Mouse (Mus musculus): ENCODE measurements around the gene Ass1. TPM values are rescaled to one million over a fixed set of nuclear protein-coding genes. Genes with fewer than 3 reads are reported as not detected.
A peak's percentile ranks its signal among the peaks of the same experiment; 100 is the strongest.

The Ass1 gene
- total RNA-seq, 1 experiment, result 154 TPM

GRCm38 (mm10) chr2:31474686-31475085, 4.7 kb downstream of the Ass1 start:
- DNase-seq (ENCODE audit: low read depth, low spot score), result no peak
- Histone ChIP-seq H3K9me3 (ENCODE audit: control insufficient read depth, insufficient read depth, low read depth, low read length) (no peaks in the 10 kb centered on the region), H3K4me1 (ENCODE audit: control insufficient read depth in 2 of 2, insufficient read depth in 2 of 2, low read length in 2 of 2, poor library complexity in 1 of 2) (peaks cover 2 to 14% of the 10 kb centered on the region in 2 experiments; a peak in 3 of 4 replicates), H3K4me3 (ENCODE audit: insufficient read depth in 1 of 2, low read depth in 1 of 2, low read length in 2 of 2, poor library complexity in 1 of 2, severe bottlenecking in 1 of 2) (no peak overlapping the region), H3K36me3 (ENCODE audit: control insufficient read depth, insufficient read depth, low read length, poor library complexity, severe bottlenecking) (peaks cover 47% of the 10 kb centered on the region), H3K9ac (ENCODE audit: insufficient read depth, low read depth, low read length, poor library complexity, severe bottlenecking) (no peak overlapping the region), H3K27ac (ENCODE audit: insufficient read depth, low read depth, low read length, poor library complexity, severe bottlenecking) (no peak overlapping the region)
- in situ Hi-C loops (cut with MboI; ENCODE audit: low sequenced_read_pairs in 2 of 2, unreplicated experiment in 2 of 2), result no loop called here
- TF ChIP-seq HCFC1 (IDR thresholded peaks at IDR 0.05; ENCODE audit: borderline replicate concordance, insufficient read depth, low read length), result no peak
- TF ChIP-seq ZNF384 (IDR thresholded peaks at IDR 0.05; ENCODE audit: low read depth, low read length), result no peak
- TF ChIP-seq MAFK (IDR thresholded peaks at IDR 0.05; ENCODE audit: insufficient read depth, low read depth, low read length), result no peak
- no peak for TF ChIP-seq CHD2 (IDR thresholded peaks at IDR 0.05; ENCODE audit: low read depth, low read length)
- no peak for TF ChIP-seq ZC3H11A (IDR thresholded peaks at IDR 0.05; ENCODE audit: borderline replicate concordance, low read depth, low read length)

GRCm38 (mm10) chr2:31476107-31476820, 6.3 kb downstream of the Ass1 start:
- Histone ChIP-seq H3K4me1 (ENCODE audit: control insufficient read depth in 2 of 2, insufficient read depth in 2 of 2, low read length in 2 of 2, poor library complexity in 1 of 2) (peaks cover 2 to 14% of the 10 kb centered on the region in 2 experiments; a peak in 3 of 4 replicates), H3K9ac (ENCODE audit: insufficient read depth, low read depth, low read length, poor library complexity, severe bottlenecking) (no peak overlapping the region), H3K27ac (ENCODE audit: insufficient read depth, low read depth, low read length, poor library complexity, severe bottlenecking) (no peak overlapping the region), H3K36me3 (ENCODE audit: control insufficient read depth, insufficient read depth, low read length, poor library complexity, severe bottlenecking) (peaks cover 55% of the 10 kb centered on the region), H3K9me3 (ENCODE audit: control insufficient read depth, insufficient read depth, low read depth, low read length) (no peaks in the 10 kb centered on the region), H3K4me3 (ENCODE audit: insufficient read depth in 1 of 2, low read depth in 1 of 2, low read length in 2 of 2, poor library complexity in 1 of 2, severe bottlenecking in 1 of 2) (no peak overlapping the region)
- TF ChIP-seq HCFC1 (IDR thresholded peaks at IDR 0.05; ENCODE audit: borderline replicate concordance, insufficient read depth, low read length), result no peak
- TF ChIP-seq CHD2 (IDR thresholded peaks at IDR 0.05; ENCODE audit: low read depth, low read length), result no peak
- no peak for TF ChIP-seq MAFK (IDR thresholded peaks at IDR 0.05; ENCODE audit: insufficient read depth, low read depth, low read length)
- no peak for TF ChIP-seq ZC3H11A (IDR thresholded peaks at IDR 0.05; ENCODE audit: borderline replicate concordance, low read depth, low read length)
- no peak for TF ChIP-seq ZNF384 (IDR thresholded peaks at IDR 0.05; ENCODE audit: low read depth, low read length)
- in situ Hi-C loops (cut with MboI; ENCODE audit: low sequenced_read_pairs in 2 of 2, unreplicated experiment in 2 of 2), result no loop called here
- no peak for DNase-seq (ENCODE audit: low read depth, low spot score)

GRCm38 (mm10) chr2:31477234-31478161, 7.5 kb downstream of the Ass1 start:
- in situ Hi-C loops (cut with MboI; ENCODE audit: low sequenced_read_pairs in 2 of 2, unreplicated experiment in 2 of 2), result no loop called here
- H3K4me3 ChIP-seq (ENCODE audit: insufficient read depth in 1 of 2, low read depth in 1 of 2, low read length in 2 of 2, poor library complexity in 1 of 2, severe bottlenecking in 1 of 2), result no peak overlapping the region
- H3K9me3 ChIP-seq (ENCODE audit: control insufficient read depth, insufficient read depth, low read depth, low read length), result no peaks in the 10 kb centered on the region
- H3K9ac ChIP-seq (ENCODE audit: insufficient read depth, low read depth, low read length, poor library complexity, severe bottlenecking), result no peak overlapping the region
- DNase-seq (ENCODE audit: low read depth, low spot score), result no peak
- H3K4me1 ChIP-seq (ENCODE audit: control insufficient read depth in 2 of 2, insufficient read depth in 2 of 2, low read length in 2 of 2, poor library complexity in 1 of 2), result peaks cover 0 to 6% of the 10 kb centered on the region in 2 experiments; a peak in 1 of 4 replicates
- no peak overlapping the region for H3K27ac ChIP-seq (ENCODE audit: insufficient read depth, low read depth, low read length, poor library complexity, severe bottlenecking)
- TF ChIP-seq CHD2 (IDR thresholded peaks at IDR 0.05; ENCODE audit: low read depth, low read length) (no peak), ZC3H11A (IDR thresholded peaks at IDR 0.05; ENCODE audit: borderline replicate concordance, low read depth, low read length) (no peak), HCFC1 (IDR thresholded peaks at IDR 0.05; ENCODE audit: borderline replicate concordance, insufficient read depth, low read length) (no peak), ZNF384 (IDR thresholded peaks at IDR 0.05; ENCODE audit: low read depth, low read length) (no peak), MAFK (IDR thresholded peaks at IDR 0.05; ENCODE audit: insufficient read depth, low read depth, low read length) (no peak)
- peaks cover 66% of the 10 kb centered on the region for H3K36me3 ChIP-seq (ENCODE audit: control insufficient read depth, insufficient read depth, low read length, poor library complexity, severe bottlenecking)

GRCm38 (mm10) chr2:31482914-31483575, 13.0 kb downstream of the Ass1 start:
- peak; percentile 86 for DNase-seq (ENCODE audit: low read depth, low spot score)
- Histone ChIP-seq H3K27ac (ENCODE audit: insufficient read depth, low read depth, low read length, poor library complexity, severe bottlenecking) (no peak overlapping the region), H3K9ac (ENCODE audit: insufficient read depth, low read depth, low read length, poor library complexity, severe bottlenecking) (no peak overlapping the region), H3K4me3 (ENCODE audit: insufficient read depth in 1 of 2, low read depth in 1 of 2, low read length in 2 of 2, poor library complexity in 1 of 2, severe bottlenecking in 1 of 2) (no peak overlapping the region), H3K4me1 (ENCODE audit: control insufficient read depth in 2 of 2, insufficient read depth in 2 of 2, low read length in 2 of 2, poor library complexity in 1 of 2) (no peaks in the 10 kb centered on the region), H3K36me3 (ENCODE audit: control insufficient read depth, insufficient read depth, low read length, poor library complexity, severe bottlenecking) (peaks cover 74% of the 10 kb centered on the region), H3K9me3 (ENCODE audit: control insufficient read depth, insufficient read depth, low read depth, low read length) (no peaks in the 10 kb centered on the region)
- TF ChIP-seq ZC3H11A (IDR thresholded peaks at IDR 0.05; ENCODE audit: borderline replicate concordance, low read depth, low read length) (peak; percentile 76; the same call in 1 of the 2 replicates), HCFC1 (IDR thresholded peaks at IDR 0.05; ENCODE audit: borderline replicate concordance, insufficient read depth, low read length) (no peak), MAFK (IDR thresholded peaks at IDR 0.05; ENCODE audit: insufficient read depth, low read depth, low read length) (peak; percentile 97), ZNF384 (IDR thresholded peaks at IDR 0.05; ENCODE audit: low read depth, low read length) (no peak)
- in situ Hi-C loops (cut with MboI; ENCODE audit: low sequenced_read_pairs in 2 of 2, unreplicated experiment in 2 of 2), result loop anchor here (5.0 to 10.0 kb wide), 2 partner anchors 172 to 184 kb away; no protein-coding TSS in a partner anchor

Measured in ES-E14 (cell line).